Mouse (Mus musculus) ES-E14 (cell line): ENCODE measurements around the gene Hpd. TPM values are rescaled to one million over a fixed set of nuclear protein-coding genes. Genes with fewer than 3 reads are reported as not detected.

Source experiments
- DNase-seq: peaks from one replicate; pipeline ENCODE4 v3.0.0-alpha.2; 2013; ENCODE audit warnings: low read depth, low spot score
- H3K27ac ChIP-seq: 2 replicates; pipeline ENCODE4 v1.5.1; 2012; ENCODE audit warnings: low read depth, mild to moderate bottlenecking, low read length, moderate library complexity, mixed read lengths; ENCODE audit not compliant: poor library complexity, insufficient read depth, severe bottlenecking
- H3K36me3 ChIP-seq: 2 replicates; pipeline ENCODE4 v1.6.1; 2012; ENCODE audit warnings: mild to moderate bottlenecking, low read length, moderate library complexity, mixed read lengths; ENCODE audit not compliant: control insufficient read depth, poor library complexity, insufficient read depth, severe bottlenecking
- H3K4me1 ChIP-seq, 2 experiments: fragments of 150-350 bp in 1 of 2; sonication (generic) in 1 of 2; 2 replicates each; pipeline ENCODE4 v1.6.1; 2012; ENCODE audit warnings: low read length in 2 of 2, mild to moderate bottlenecking in 1 of 2, mixed read lengths in 1 of 2; ENCODE audit not compliant: control insufficient read depth in 2 of 2, insufficient read depth in 2 of 2, poor library complexity in 1 of 2
- H3K4me3 ChIP-seq, 2 experiments: fragments of 150-350 bp in 1 of 2; sonication (generic) in 1 of 2; 2 replicates each; pipeline ENCODE4 v1.5.1; 2012; ENCODE audit warnings: low read length in 2 of 2, low read depth in 1 of 2, mild to moderate bottlenecking in 1 of 2, mixed read lengths in 1 of 2; ENCODE audit not compliant: insufficient read depth in 1 of 2, poor library complexity in 1 of 2, severe bottlenecking in 1 of 2
- H3K9ac ChIP-seq: 2 replicates; pipeline ENCODE4 v1.6.1; 2012; ENCODE audit warnings: low read depth, mild to moderate bottlenecking, low read length, mixed read lengths; ENCODE audit not compliant: poor library complexity, insufficient read depth, severe bottlenecking
- H3K9me3 ChIP-seq: fragments of 150-350 bp; sonication (generic); 2 replicates; pipeline ENCODE4 v1.6.1; 2012; ENCODE audit warnings: low read depth, mild to moderate bottlenecking, low read length; ENCODE audit not compliant: control insufficient read depth, insufficient read depth
- CHD2 ChIP-seq: IDR thresholded peaks from 2 replicates; pipeline ENCODE4 v1.6.1; 2014; ENCODE audit warnings: mild to moderate bottlenecking, low read depth, low read length, inconsistent platforms
- HCFC1 ChIP-seq: IDR thresholded peaks from 2 replicates; pipeline ENCODE4 v1.6.1; 2012; ENCODE audit warnings: low read length, inconsistent platforms, borderline replicate concordance; ENCODE audit not compliant: insufficient read depth
- MAFK ChIP-seq: IDR thresholded peaks from 2 replicates; pipeline ENCODE4 v1.6.1; 2014; ENCODE audit warnings: mild to moderate bottlenecking, low read depth, low read length, inconsistent platforms; ENCODE audit not compliant: insufficient read depth
- ZC3H11A ChIP-seq: IDR thresholded peaks from 2 replicates; pipeline ENCODE4 v1.6.1; 2012; ENCODE audit warnings: low read depth, mild to moderate bottlenecking, inconsistent platforms, low read length, borderline replicate concordance
- ZNF384 ChIP-seq: IDR thresholded peaks from 2 replicates; pipeline ENCODE4 v1.6.1; 2012; ENCODE audit warnings: low read depth, low read length, inconsistent platforms
- in situ Hi-C, 2 experiments: fragments of 600-800 bp; cut with MboI; formaldehyde crosslinking; loops; one replicate each; pipeline ENCODE4 v1.15.1; 2025; ENCODE audit warnings: low sequenced_read_pairs in 2 of 2, inconsistent platforms in 1 of 2; ENCODE audit not compliant: unreplicated experiment in 2 of 2
- total RNA-seq: library from RNA; depleted of rRNA; stranded (reverse); fragments of 300-350 nt; gene quantifications from 2 replicates; pipeline ENCODE4 v1.2.3, GENCODE M21; 2012

Gene Hpd
- total RNA-seq, 1 experiment: not detected

GRCm38 (mm10) chr5:123167591-123167990, 14.9 kb downstream of the Hpd start:
- no peak for TF ChIP-seq ZNF384
- no peak for TF ChIP-seq ZC3H11A
- TF ChIP-seq CHD2: no peak
- no peak for TF ChIP-seq HCFC1
- TF ChIP-seq MAFK: no peak

GRCm38 (mm10) chr5:123166437-123166836, 16.1 kb downstream of the Hpd start:
- no peak overlapping the region for H3K4me3 ChIP-seq
- no peak overlapping the region for H3K9ac ChIP-seq
- peaks cover 9 to 34% of the 10 kb centered on the region in 2 experiments; a peak in 3 of 4 replicates for H3K4me1 ChIP-seq
- H3K9me3 ChIP-seq: no peaks in the 10 kb centered on the region
- in situ Hi-C loops: loop anchor here in 1 of 2 experiments (5.0 kb wide), 1 partner anchor 34 kb away; the partner anchor contains the start of gene Rhof
- H3K36me3 ChIP-seq: peaks cover 35% of the 10 kb centered on the region
- no peak overlapping the region for H3K27ac ChIP-seq
- TF ChIP-seq HCFC1 (no peak), ZNF384 (no peak), MAFK (no peak), CHD2 (no peak), ZC3H11A (no peak)
- DNase-seq: no peak

More at GRCm38 (mm10) chr5:123167591-123167990, 14.9 kb downstream of the Hpd start:
- in situ Hi-C loops: loop anchor here in 1 of 2 experiments (5.0 kb wide), 1 partner anchor 35 kb away; the partner anchor contains the start of gene Rhof
- Histone ChIP-seq H3K9me3 (no peaks in the 10 kb centered on the region), H3K27ac (no peak overlapping the region), H3K4me1 (peaks cover 9 to 37% of the 10 kb centered on the region in 2 experiments; a peak in 3 of 4 replicates), H3K9ac (no peak overlapping the region), H3K4me3 (no peak overlapping the region), H3K36me3 (peaks cover 30% of the 10 kb centered on the region)
- DNase-seq: no peak

DNA sequence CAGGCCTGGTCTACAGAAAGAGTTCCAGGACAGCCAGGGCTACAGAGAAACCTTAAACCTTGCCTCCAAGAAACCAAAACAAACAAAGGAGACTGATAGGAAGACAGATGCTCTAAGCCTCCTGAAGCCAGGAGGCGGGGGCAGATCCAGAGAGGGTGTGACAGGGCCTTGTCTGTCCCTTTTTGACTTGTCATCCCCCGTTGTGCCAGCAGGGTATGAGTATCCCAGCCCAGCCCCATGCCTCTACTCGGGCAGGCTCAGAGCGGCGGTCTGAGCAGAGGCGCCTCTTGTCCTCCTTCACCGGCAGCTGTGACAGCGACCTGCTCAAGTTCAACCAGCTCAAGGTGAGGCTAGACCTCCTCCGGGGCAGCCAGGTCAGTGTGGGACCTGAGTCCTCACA, 19.6 kb downstream of the Hpd start:
- Histone ChIP-seq H3K4me1 (peaks cover 6 to 47% of the 10 kb centered on the region in 2 experiments; a peak in 3 of 4 replicates), H3K36me3 (peaks cover 68% of the 10 kb centered on the region), H3K4me3 (no peak overlapping the region), H3K27ac (no peak overlapping the region), H3K9me3 (no peaks in the 10 kb centered on the region), H3K9ac (no peak overlapping the region)
- in situ Hi-C loops: no loop called here
- DNase-seq: no peak
- TF ChIP-seq MAFK (no peak), HCFC1 (no peak), ZC3H11A (no peak)

DNA sequence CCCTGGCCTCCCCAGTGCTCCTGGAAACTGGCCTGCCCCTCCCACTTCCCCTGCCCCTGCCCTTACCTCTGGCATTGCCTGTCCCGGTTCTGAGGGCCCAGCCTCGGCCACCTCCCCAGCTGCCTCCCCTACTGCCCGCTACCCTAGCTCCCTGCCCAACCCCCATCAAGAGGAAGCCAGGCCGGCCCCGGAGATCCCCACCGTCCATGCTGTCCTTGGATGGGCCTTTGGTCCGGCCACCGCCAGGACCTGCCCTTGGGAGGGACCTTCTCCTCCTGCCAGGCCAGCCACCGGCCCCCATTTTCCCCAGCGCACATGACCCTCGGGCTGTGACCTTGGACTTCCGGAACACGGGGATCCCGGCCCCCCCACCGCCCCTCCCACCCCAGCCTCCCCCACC, 22.2 kb downstream of the Hpd start:
- Histone ChIP-seq H3K27ac (no peak overlapping the region), H3K36me3 (peaks cover 68% of the 10 kb centered on the region), H3K4me1 (peaks cover 0 to 41% of the 10 kb centered on the region in 2 experiments; a peak in 2 of 4 replicates), H3K9ac (no peak overlapping the region), H3K9me3 (no peaks in the 10 kb centered on the region), H3K4me3 (no peak overlapping the region)
- TF ChIP-seq ZNF384 (no peak), CHD2 (no peak), ZC3H11A (no peak), HCFC1 (no peak), MAFK (no peak)
- no peak for DNase-seq
- in situ Hi-C loops: no loop called here
